Mouse (Mus musculus): ENCODE data around the gene Tmed2. TPM values are rescaled to one million over a fixed set of nuclear protein-coding genes. Genes with fewer than 3 reads are reported as not detected.

Gene Tmed2
- polyA plus RNA-seq (2014; fragmentation: Illumina TruSeq; extraction: RNeasy Lipid Tissue Mini Kit (QIAGEN cat#74804); ENCODE audit: low read depth, low replicate concordance), result 919 TPM

DNA sequence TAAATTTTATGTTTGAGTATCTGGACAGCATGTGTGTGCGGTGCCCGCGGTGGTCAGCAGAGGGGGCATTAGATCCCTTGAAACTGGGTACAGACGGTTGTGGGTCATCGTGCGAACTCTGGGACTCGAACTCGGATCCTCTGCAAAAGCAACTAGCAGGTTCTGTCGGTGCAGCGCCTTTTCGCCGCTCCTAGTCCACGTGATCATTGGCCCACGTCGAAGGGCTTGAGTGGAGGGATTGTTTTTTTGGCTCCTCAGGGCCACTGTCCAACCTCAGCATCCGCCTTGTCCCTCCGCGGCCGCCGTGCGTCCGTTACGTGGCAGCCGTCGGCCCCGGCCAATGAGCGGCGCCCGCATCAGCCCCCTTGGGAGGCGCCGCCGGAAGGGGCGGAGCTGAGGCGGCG is at the start of gene Tmed2:
TSS of gene Tmed2 (plus strand) at position 313 of the 404 bp plus-strand sequence.

DNA sequence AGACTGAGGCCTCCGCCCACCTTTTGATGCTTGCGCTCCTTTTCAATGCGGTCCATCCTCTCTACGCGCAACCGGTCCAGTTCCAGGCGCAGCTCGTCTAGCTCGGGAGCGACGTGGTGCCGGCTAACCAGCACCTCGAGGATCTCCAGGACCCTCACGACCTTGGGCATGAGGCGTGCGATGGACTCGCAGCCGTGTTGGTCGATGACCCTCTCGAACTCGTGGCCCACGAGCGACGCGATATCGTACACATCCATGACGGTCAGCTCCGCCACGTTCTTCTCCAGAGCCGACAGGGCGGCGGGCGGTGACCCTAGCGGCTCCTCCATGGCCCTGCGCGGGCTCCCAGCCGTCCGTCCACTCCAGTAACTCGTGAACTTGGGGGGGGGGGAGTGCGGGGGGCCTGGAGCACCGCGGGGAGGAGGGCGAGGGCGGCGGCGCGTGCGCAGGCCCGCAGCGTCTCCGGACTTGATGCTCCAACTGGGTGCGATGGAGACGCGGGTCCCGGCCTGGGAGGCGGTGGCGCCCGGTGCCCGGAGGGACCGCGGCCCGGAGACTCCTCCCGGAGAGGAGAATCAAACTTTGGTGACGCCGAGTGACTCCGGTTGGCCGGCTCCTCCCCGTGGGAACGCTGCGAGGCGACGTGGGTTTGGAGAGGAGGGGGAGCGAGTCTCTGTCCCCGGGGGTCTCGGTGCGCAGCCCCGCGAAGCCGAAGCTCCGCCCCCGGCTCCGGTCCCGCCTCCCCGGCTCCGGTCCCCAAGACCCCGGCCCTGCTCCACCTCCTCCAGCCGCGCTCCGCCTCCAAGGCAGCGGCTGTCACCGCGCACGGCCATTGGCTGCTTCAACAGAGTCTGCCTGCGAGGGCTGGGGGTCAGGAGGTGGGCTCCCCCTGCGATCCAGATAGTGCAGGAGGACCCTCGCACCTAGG is 9.6 kb upstream of the Tmed2 start, which contains the start of gene Rilpl1:
TSS of gene Rilpl1 (minus strand) at position 737 of the 928 bp plus-strand sequence.

DNA sequence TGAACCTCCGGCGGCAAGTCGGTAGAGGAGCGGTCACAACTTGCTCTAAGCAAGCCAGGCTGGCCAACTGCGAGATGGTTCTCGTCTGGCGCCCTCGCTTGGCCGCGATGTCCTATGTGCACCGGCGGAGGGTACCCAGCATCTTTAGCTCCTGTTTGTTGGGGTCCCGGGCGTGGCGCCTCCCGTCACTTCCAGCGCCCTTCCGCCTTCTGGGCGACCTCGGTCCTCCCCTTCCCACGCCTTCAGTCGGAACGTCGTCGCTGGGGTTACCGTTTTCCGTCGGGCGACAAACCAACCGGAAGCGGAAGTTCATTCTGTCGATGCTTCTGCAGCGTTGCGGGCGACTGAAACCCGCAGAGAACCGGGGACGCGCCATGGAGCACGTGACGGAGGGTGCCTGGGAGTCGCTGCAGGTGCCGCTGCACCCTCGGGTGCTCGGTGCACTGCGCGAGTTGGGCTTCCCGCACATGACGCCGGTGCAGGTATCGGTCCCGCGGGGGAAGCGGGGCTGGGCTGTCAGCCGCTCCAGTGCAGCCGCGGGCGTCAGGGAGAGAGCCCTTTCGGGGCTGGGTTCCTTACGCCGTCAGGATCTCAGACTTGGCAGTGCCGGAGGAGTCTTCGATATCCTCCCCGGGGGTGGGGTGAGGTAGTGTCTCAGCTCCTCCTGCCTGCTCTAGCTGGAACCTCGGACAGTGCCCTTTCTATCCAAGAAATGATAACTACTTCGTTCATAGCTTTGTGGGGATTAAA is 12.2 kb downstream of the Tmed2 start, which contains the start of gene Ddx55:
TSS of gene Ddx55 (plus strand) at position 307 of the 750 bp plus-strand sequence.

DNA sequence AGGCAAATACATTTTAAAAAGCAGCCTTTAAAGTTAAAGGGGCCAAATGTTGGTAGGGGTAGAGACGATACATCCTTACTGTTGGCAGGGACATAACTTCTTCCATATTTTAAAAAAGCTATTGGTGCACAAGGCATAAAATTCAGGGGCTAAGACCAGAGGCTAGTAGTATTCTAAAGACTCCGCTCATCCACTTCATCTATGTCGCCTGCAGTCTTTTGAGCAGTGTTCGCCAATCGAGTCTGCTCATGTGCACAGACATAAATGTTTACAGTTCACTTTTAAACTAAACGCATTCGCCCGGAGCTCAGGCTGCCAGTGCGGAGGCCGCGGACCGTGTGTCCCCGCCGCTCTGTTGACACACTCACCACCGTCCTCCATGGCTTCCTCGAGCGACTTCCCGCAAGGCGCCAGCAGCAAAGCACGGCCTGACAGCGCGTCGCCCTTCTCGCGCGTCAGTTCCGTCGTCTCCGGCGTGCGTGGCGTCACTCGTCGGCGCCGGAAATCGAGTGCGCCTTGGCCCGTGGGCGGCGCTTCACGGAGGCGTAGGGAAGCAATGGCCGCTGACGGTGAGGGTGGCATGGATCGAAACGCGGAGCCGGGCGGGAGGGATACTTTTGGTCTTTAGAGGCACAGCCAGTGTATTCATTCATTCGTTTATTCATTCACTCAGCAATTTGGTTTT is 38.3 kb downstream of the Tmed2 start, which contains the start of the genes Eif2b1 and Gtf2h3:
TSS of gene Eif2b1 (minus strand) at position 499 of the 685 bp plus-strand sequence.
TSS of gene Gtf2h3 (plus strand) at position 508 of the 685 bp plus-strand sequence.

Other genes starting within 250 kb of the Tmed2 start
- 2.6 TPM for gene Mphosph9, start 212.7 kb upstream of the Tmed2 start, polyA plus RNA-seq (2014; fragmentation: Illumina TruSeq; extraction: RNeasy Lipid Tissue Mini Kit (QIAGEN cat#74804); ENCODE audit: low read depth, low replicate concordance)
- 13.7 TPM for gene 2810006K23Rik, start 212.6 kb upstream of the Tmed2 start, polyA plus RNA-seq (2014; fragmentation: Illumina TruSeq; extraction: RNeasy Lipid Tissue Mini Kit (QIAGEN cat#74804); ENCODE audit: low read depth, low replicate concordance)
- gene Cdk2ap1, start 177.6 kb upstream of the Tmed2 start, polyA plus RNA-seq (2014; fragmentation: Illumina TruSeq; extraction: RNeasy Lipid Tissue Mini Kit (QIAGEN cat#74804); ENCODE audit: low read depth, low replicate concordance), result 47.3 TPM
- 25.7 TPM for gene Sbno1, start 114.7 kb upstream of the Tmed2 start, polyA plus RNA-seq (2014; fragmentation: Illumina TruSeq; extraction: RNeasy Lipid Tissue Mini Kit (QIAGEN cat#74804); ENCODE audit: low read depth, low replicate concordance)
- 22.0 TPM for gene Kmt5a, start 100.8 kb upstream of the Tmed2 start, polyA plus RNA-seq (2014; fragmentation: Illumina TruSeq; extraction: RNeasy Lipid Tissue Mini Kit (QIAGEN cat#74804); ENCODE audit: low read depth, low replicate concordance)
- 1.6 TPM for gene Rilpl2, start 62.3 kb upstream of the Tmed2 start, polyA plus RNA-seq (2014; fragmentation: Illumina TruSeq; extraction: RNeasy Lipid Tissue Mini Kit (QIAGEN cat#74804); ENCODE audit: low read depth, low replicate concordance)
- gene Snrnp35, start 57.6 kb upstream of the Tmed2 start, polyA plus RNA-seq (2014; fragmentation: Illumina TruSeq; extraction: RNeasy Lipid Tissue Mini Kit (QIAGEN cat#74804); ENCODE audit: low read depth, low replicate concordance), result 0.98 TPM
- 0.66 TPM for gene Rilpl1, start 9.3 kb upstream of the Tmed2 start, polyA plus RNA-seq (2014; fragmentation: Illumina TruSeq; extraction: RNeasy Lipid Tissue Mini Kit (QIAGEN cat#74804); ENCODE audit: low read depth, low replicate concordance)
- 4.1 TPM for gene Ddx55, start 12.2 kb downstream of the Tmed2 start, polyA plus RNA-seq (2014; fragmentation: Illumina TruSeq; extraction: RNeasy Lipid Tissue Mini Kit (QIAGEN cat#74804); ENCODE audit: low read depth, low replicate concordance)
- 28.7 TPM for gene Eif2b1, start 38.4 kb downstream of the Tmed2 start, polyA plus RNA-seq (2014; fragmentation: Illumina TruSeq; extraction: RNeasy Lipid Tissue Mini Kit (QIAGEN cat#74804); ENCODE audit: low read depth, low replicate concordance)
- 6.8 TPM for gene Gtf2h3, start 38.4 kb downstream of the Tmed2 start, polyA plus RNA-seq (2014; fragmentation: Illumina TruSeq; extraction: RNeasy Lipid Tissue Mini Kit (QIAGEN cat#74804); ENCODE audit: low read depth, low replicate concordance)
- gene Atp6v0a2, start 87.9 kb downstream of the Tmed2 start, polyA plus RNA-seq (2014; fragmentation: Illumina TruSeq; extraction: RNeasy Lipid Tissue Mini Kit (QIAGEN cat#74804); ENCODE audit: low read depth, low replicate concordance), result 12.0 TPM
- not detected for gene Dnah10, start 184.4 kb downstream of the Tmed2 start, polyA plus RNA-seq (2014; fragmentation: Illumina TruSeq; extraction: RNeasy Lipid Tissue Mini Kit (QIAGEN cat#74804); ENCODE audit: low read depth, low replicate concordance)

Data from liver, adult 10 weeks (tissue).